ENCODE assay signal across 28 mouse cellular contexts in the genomic region with DNA sequence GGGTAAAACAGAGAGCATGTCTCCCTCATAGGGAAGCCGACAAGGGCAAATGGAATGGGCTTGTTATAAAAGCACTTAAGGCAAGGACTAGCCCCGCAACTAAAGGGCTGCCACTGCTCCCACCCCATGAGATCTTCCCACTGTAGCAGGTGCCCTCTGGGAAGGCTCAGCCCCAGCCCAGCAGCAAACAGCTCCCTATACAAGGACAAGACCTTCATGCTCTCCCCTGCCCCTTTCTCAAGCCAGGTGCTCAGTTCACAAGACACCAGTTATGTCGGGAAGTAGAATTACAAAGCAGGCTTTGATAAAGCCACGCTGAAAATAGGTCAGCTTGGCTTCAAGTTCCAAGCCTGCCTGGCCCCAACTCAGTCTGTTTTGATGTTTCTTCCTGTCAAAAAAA.
DNase-seq lines count a peak whose midpoint lies in the region; TF ChIP-seq lines count a peak whose summit lies in the region.
"Had no signal": no experiment of that assay in that cellular context is flagged by ENCODE, and none has a peak within 500 bp of the region (broad histone marks: within the 10 kb centered on the region; RNA-seq: fewer than 3 reads in every experiment).

No protein-coding gene starts in this region.

- H3K27ac ChIP-seq in cerebellum, adult 2 months (ENCODE audit: insufficient read depth, low read length) = 0 out of 2 replicates have a peak overlapping the region, but pooled peaks have one; percentile 16
- H3K27ac ChIP-seq in thymus, adult 2 months (ENCODE audit: control insufficient read depth, insufficient read depth, low read length) = peak overlapping the region; percentile 71
- H3K27ac ChIP-seq: embryonic facial prominence, embryonic 13.5 days; forebrain, embryonic 10.5 days; forebrain, embryonic 15.5 days; heart, embryonic 15.5 days; hindbrain, embryonic 14.5 days; layer of hippocampus, adult 2 months; limb, embryonic 15.5 days; liver, embryonic 13.5 days; macrophage; neural tube, embryonic 15.5 days had no signal

- H3K27me3 ChIP-seq in cerebellum, adult 2 months (ENCODE audit: control insufficient read depth, insufficient read depth, low read length) = no peaks in the 10 kb centered on the region
- H3K27me3 ChIP-seq in thymus, adult 2 months (ENCODE audit: control insufficient read depth, insufficient read depth, low read length) = no peaks in the 10 kb centered on the region
- H3K27me3 ChIP-seq: forebrain, embryonic 15.5 days; heart, embryonic 15.5 days; limb, embryonic 15.5 days; neural tube, embryonic 15.5 days had no signal

- H3K4me3 ChIP-seq in cerebellum, adult 2 months (replicated peaks; ENCODE audit: insufficient read depth, low read depth, low read length) = no peak overlapping the region
- no peak overlapping the region for H3K4me3 ChIP-seq in thymus, adult 2 months (ENCODE audit: control insufficient read depth, insufficient read depth, low read length)
- H3K4me3 ChIP-seq: embryonic facial prominence, embryonic 13.5 days; forebrain, embryonic 10.5 days; forebrain, embryonic 15.5 days; heart, embryonic 15.5 days; layer of hippocampus, adult 2 months; limb, embryonic 15.5 days; liver, embryonic 13.5 days; neural tube, embryonic 15.5 days had no signal

- no peak for TF ChIP-seq POLR2A in cerebellum, adult 2 months (IDR thresholded peaks at IDR 0.05; ENCODE audit: borderline replicate concordance, insufficient read depth, low read length)
- no peak for TF ChIP-seq POLR2A in thymus, adult 2 months (IDR thresholded peaks at IDR 0.05; ENCODE audit: control insufficient read depth, extremely low read depth, insufficient read depth, low read length, poor library complexity)

- 53% methylated on average over 4 of the region's 4 CpGs for WGBS in cerebellum, adult 2 months
- WGBS in thymus, adult 2 months = 44% methylated on average over 4 of the region's 4 CpGs

- TF ChIP-seq CTCF in cerebellum, adult 2 months (IDR thresholded peaks at IDR 0.05; ENCODE audit: borderline replicate concordance, insufficient read depth, low read depth, low read length) = no peak
- no peak for TF ChIP-seq CTCF in thymus, adult 2 months (IDR thresholded peaks at IDR 0.05; ENCODE audit: borderline replicate concordance, control insufficient read depth, extremely low read depth, insufficient read depth, low read length, poor library complexity)

- no peak for DNase-seq in cerebellum, adult 2 months
- DNase-seq in cerebellum, adult 11 months = no peak
- peak; percentile 1 for DNase-seq in layer of hippocampus, adult 9-11 months
- no peak for DNase-seq in layer of hippocampus, adult 9-10 months (ENCODE audit: low spot score)
- DNase-seq in thymus, adult 2 months = no peak
- DNase-seq in thymus, adult 18-20 months = no peak
- DNase-seq in right cerebral cortex, postnatal 10 days (ENCODE audit: low spot score in 2 of 2) = no peak
- DNase-seq in gastrocnemius, postnatal 36 days = no peak
- DNase-seq: adrenal gland, adult 8-10 months; cerebellum, adult 9-11 months; heart, postnatal 36 days; kidney, adult 2 months; kidney, postnatal 36 days; layer of hippocampus, postnatal 36 days; left cerebral cortex, postnatal 4 days; liver, embryonic 13.5 days; lung, adult 18-20 months; midbrain, embryonic 14.5 days had no signal

- H3K36me3 ChIP-seq in thymus, adult 2 months (ENCODE audit: control insufficient read depth, insufficient read depth, low read length) = no peaks in the 10 kb centered on the region
- H3K36me3 ChIP-seq: embryonic facial prominence, embryonic 13.5 days; forebrain, embryonic 10.5 days; forebrain, embryonic 15.5 days; G1E; heart, embryonic 15.5 days; limb, embryonic 15.5 days; liver, embryonic 13.5 days; neural tube, embryonic 15.5 days had no signal

- peaks cover 23% of the 10 kb centered on the region for H3K4me1 ChIP-seq in cerebellum, adult 2 months (ENCODE audit: control insufficient read depth, insufficient read depth, low read length)
- H3K4me1 ChIP-seq in thymus, adult 2 months (replicated peaks; ENCODE audit: control insufficient read depth, insufficient read depth, low read length) = peaks cover 24% of the 10 kb centered on the region

- intact Hi-C loops in gastrocnemius, postnatal 36 days (cut with DNase I) = no loop called here
